ENCODE assay signal across 16 mouse cellular contexts in the genomic region with DNA sequence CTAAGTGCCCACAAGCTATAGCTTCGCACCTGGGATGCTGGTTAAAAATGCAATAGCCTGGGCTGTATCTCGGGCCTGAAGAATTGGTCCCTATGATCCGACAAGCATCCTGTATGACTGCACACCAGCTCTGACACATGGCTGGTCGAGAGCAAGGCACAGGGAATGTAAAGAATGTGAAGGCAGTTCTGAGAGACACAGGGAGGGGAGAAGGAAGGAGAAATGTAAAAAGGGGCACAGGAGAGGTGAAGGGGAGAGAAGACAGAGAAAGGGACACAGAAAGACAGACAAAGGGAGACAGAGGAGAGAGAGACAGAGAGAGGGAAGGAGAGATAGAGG. TPM values are rescaled to one million over a fixed set of nuclear protein-coding genes. Genes with fewer than 3 reads are reported as not detected.
A peak's percentile ranks its signal among the peaks of the same experiment; 100 is the strongest.
DNase-seq lines count a peak whose midpoint lies in the region; ATAC-seq lines count a peak whose summit lies in the region.
"Had no signal": no experiment of that assay in that cellular context is flagged by ENCODE, and none has a peak within 500 bp of the region (broad histone marks: within the 10 kb centered on the region; RNA-seq: fewer than 3 reads in every experiment).

No protein-coding gene starts in this region.

- H3K4me3 ChIP-seq in heart, embryonic 11.5 days (ENCODE audit: low read depth, low read length) = no peak overlapping the region
- no peak overlapping the region for H3K4me3 ChIP-seq in forebrain, embryonic 13.5 days
- H3K4me3 ChIP-seq in hindbrain, embryonic 15.5 days = no peak overlapping the region

- no peak for ATAC-seq in heart, embryonic 11.5 days (replicated peaks; ENCODE audit: insufficient number of reproducible peaks, low FRiP score, low TSS enrichment)
- ATAC-seq in forebrain, embryonic 13.5 days = no peak; the same call in 1 of the 2 replicates
- ATAC-seq in hindbrain, embryonic 15.5 days (ENCODE audit: low FRiP score, low read depth) = no peak; the same call in 1 of the 2 replicates
- no peak for ATAC-seq in erythroblast, adult 5-6 weeks (replicated peaks; ENCODE audit: low FRiP score, poor library complexity, severe bottlenecking)

- no peak for DNase-seq in heart, adult 9 months (ENCODE audit: low spot score in 2 of 2)
- DNase-seq in 3T3-L1 (ENCODE audit: low read depth, low spot score) = peak; percentile 60
- no peak for DNase-seq in embryo, embryonic 11 days
- no peak for DNase-seq in urinary bladder, adult 2 months (ENCODE audit: low spot score)
- DNase-seq: adrenal gland, adult 2 months; B cell, adult 2 months; heart, postnatal 36 days; kidney, adult 11 months; kidney, postnatal 14 days; layer of hippocampus, adult 9-11 months; lung, adult 18-20 months had no signal

- no peaks in the 10 kb centered on the region; the same call in 1 of the 2 replicates for H3K36me3 ChIP-seq in heart, embryonic 11.5 days (ENCODE audit: control insufficient read depth, insufficient read depth, low read length)
- H3K36me3 ChIP-seq in forebrain, embryonic 13.5 days (ENCODE audit: poor library complexity, severe bottlenecking) = peaks cover 30% of the 10 kb centered on the region
- H3K36me3 ChIP-seq in hindbrain, embryonic 15.5 days = peaks cover 13% of the 10 kb centered on the region; the same call in 1 of the 2 replicates

- H3K4me2 ChIP-seq in heart, embryonic 11.5 days = no peak overlapping the region
- no peak overlapping the region for H3K4me2 ChIP-seq in forebrain, embryonic 13.5 days
- no peak overlapping the region for H3K4me2 ChIP-seq in hindbrain, embryonic 15.5 days

- peaks cover 6% of the 10 kb centered on the region; the same call in 1 of the 2 replicates for H3K27me3 ChIP-seq in heart, embryonic 11.5 days (ENCODE audit: control insufficient read depth, insufficient read depth, low read length)
- H3K27me3 ChIP-seq in forebrain, embryonic 13.5 days = no peaks in the 10 kb centered on the region
- H3K27me3 ChIP-seq in hindbrain, embryonic 15.5 days = no peaks in the 10 kb centered on the region

- WGBS in heart, embryonic 11.5 days (ENCODE audit: insufficient replicate concordance) = 31% methylated on average over 4 of the region's 4 CpGs
- WGBS in forebrain, embryonic 13.5 days = 54% methylated on average over 4 of the region's 4 CpGs
- 31% methylated on average over 4 of the region's 4 CpGs for WGBS in hindbrain, embryonic 15.5 days

- peaks cover 25% of the 10 kb centered on the region for H3K4me1 ChIP-seq in heart, embryonic 11.5 days (ENCODE audit: control insufficient read depth, insufficient read depth, low read length)
- peaks cover 47% of the 10 kb centered on the region for H3K4me1 ChIP-seq in forebrain, embryonic 13.5 days
- peaks cover 33% of the 10 kb centered on the region for H3K4me1 ChIP-seq in hindbrain, embryonic 15.5 days (replicated peaks)

- H3K27ac ChIP-seq in heart, embryonic 11.5 days (ENCODE audit: low read depth, low read length) = peak overlapping the region; percentile 64
- H3K27ac ChIP-seq in forebrain, embryonic 13.5 days = peak overlapping the region; percentile 80
- H3K27ac ChIP-seq in hindbrain, embryonic 15.5 days (replicated peaks) = peak overlapping the region; percentile 71
- H3K27ac ChIP-seq: macrophage had no signal

- no peaks in the 10 kb centered on the region for H3K9me3 ChIP-seq in heart, embryonic 11.5 days (replicated peaks; ENCODE audit: control insufficient read depth, low read length)
- H3K9me3 ChIP-seq in forebrain, embryonic 13.5 days (replicated peaks) = no peaks in the 10 kb centered on the region
- no peaks in the 10 kb centered on the region for H3K9me3 ChIP-seq in hindbrain, embryonic 15.5 days

- 0 out of 2 replicates have a peak overlapping the region, but pooled peaks have one; percentile 5 for H3K9ac ChIP-seq in heart, embryonic 11.5 days (ENCODE audit: low read depth, low read length)
- H3K9ac ChIP-seq in forebrain, embryonic 13.5 days = no peak overlapping the region
- no peak overlapping the region for H3K9ac ChIP-seq in hindbrain, embryonic 15.5 days

RNA-seq across cellular contexts. Expression of a gene that starts 44.2 kb away (rescaled TPM):
- polyA plus RNA-seq in heart, embryonic 11.5 days (2014; fragmentation: Nextera tagmentation; extraction: Ambion mirVana) = 82.4 and 89.2 TPM in 2 replicates
- 76.0 and 80.6 TPM in 2 replicates for polyA plus RNA-seq in forebrain, embryonic 13.5 days (2015; fragmentation: Nextera tagmentation; extraction: Ambion mirVana)
- polyA plus RNA-seq in hindbrain, embryonic 15.5 days (2015; fragmentation: Nextera tagmentation; extraction: Ambion mirVana) = 64.0 and 67.0 TPM in 2 replicates
- 20.9 and 22.2 TPM in 2 replicates for total RNA-seq in erythroblast, adult 5-6 weeks (2015; ENCODE audit: low replicate concordance)
- total RNA-seq in erythroblast, adult 5-6 weeks (2017; ENCODE audit: low replicate concordance) = 24.7 and 25.4 TPM in 2 replicates
- 49.7 and 52.7 TPM in 2 replicates for polyA plus RNA-seq in urinary bladder, adult 2 months (2012; rRNA removed)
